Mouse (Mus musculus) liver, embryonic 12.5 days (tissue): Measurements from ENCODE around the gene Gm42674. TPM values are rescaled to one million over a fixed set of nuclear protein-coding genes. Genes with fewer than 3 reads are reported as not detected.

Experiments used
- ATAC-seq: fragments of 200-750 bp; cut with Nextera tagmentation; 2 replicates; pipeline ENCODE4 v1.8.0; 2017; ENCODE audit warnings: moderate number of reproducible peaks, mild to moderate bottlenecking, moderate library complexity
- H3K27ac ChIP-seq: fragments of 300-500 bp; sonication (generic); 2 replicates; pipeline ENCODE4 v1.5.1; 2016; ENCODE audit warnings: mild to moderate bottlenecking
- H3K27me3 ChIP-seq: fragments of 300-500 bp; sonication (generic); replicated peaks from 2 replicates; pipeline ENCODE4 v1.6.1; 2016; ENCODE audit warnings: mild to moderate bottlenecking, moderate library complexity
- H3K36me3 ChIP-seq: fragments of 300-500 bp; sonication (generic); 2 replicates; pipeline ENCODE4 v1.6.1; 2016; ENCODE audit warnings: mild to moderate bottlenecking, moderate library complexity
- H3K4me1 ChIP-seq: fragments of 300-500 bp; sonication (generic); 2 replicates; pipeline ENCODE4 v1.6.1; 2016
- H3K4me2 ChIP-seq: fragments of 300-500 bp; sonication (generic); 2 replicates; pipeline ENCODE4 v1.6.1; 2016; ENCODE audit warnings: mild to moderate bottlenecking, moderate library complexity
- H3K4me3 ChIP-seq: fragments of 300-500 bp; sonication (generic); 2 replicates; pipeline ENCODE4 v1.5.1; 2016; ENCODE audit warnings: mild to moderate bottlenecking, moderate library complexity
- H3K9ac ChIP-seq: fragments of 300-500 bp; sonication (generic); 2 replicates; pipeline ENCODE4 v1.6.1; 2016; ENCODE audit warnings: mild to moderate bottlenecking, moderate library complexity
- H3K9me3 ChIP-seq: fragments of 300-500 bp; sonication (generic); replicated peaks from 2 replicates; pipeline ENCODE4 v1.6.1; 2016; ENCODE audit warnings: mild to moderate bottlenecking, moderate library complexity
- WGBS: fragments of 180-500 bp; shearing (Covaris S2); methylation state at CpG from one replicate; pipeline ENCODE4 v1.1.7; 2016; ENCODE audit not compliant: insufficient replicate concordance; 5-methylcytosine and 5-hydroxymethylcytosine counted together
- polyA plus RNA-seq: library from polyadenylated mRNA; unstranded; fragments of >200 nt; fragmentation: Nextera tagmentation; extraction: Ambion mirVana; gene quantifications from 2 replicates; pipeline ENCODE4 v1.2.1, GENCODE M21; 2016

Gm42674 gene
- polyA plus RNA-seq, 1 experiment from 2014 or later: not detected

GRCm38 (mm10) chr3:90600036-90600435 lies 1.7 kb upstream of the Gm42674 start:
- ATAC-seq: no peak
- Histone ChIP-seq H3K4me3 (no peak overlapping the region), H3K4me2 (no peak overlapping the region), H3K9ac (no peak overlapping the region), H3K4me1 (0 out of 2 replicates have a peak, but pooled peaks cover 4% of the 10 kb centered on the region), H3K9me3 (no peaks in the 10 kb centered on the region), H3K36me3 (no peaks in the 10 kb centered on the region), H3K27me3 (no peaks in the 10 kb centered on the region), H3K27ac (no peak overlapping the region)
- 64% methylated on average over 6 of the region's 6 CpGs for WGBS

GRCm38 (mm10) chr3:90600458-90601195 lies 1.1 kb upstream of the Gm42674 start:
- Histone ChIP-seq H3K4me2 (no peak overlapping the region), H3K9me3 (no peaks in the 10 kb centered on the region), H3K27ac (no peak overlapping the region), H3K4me1 (0 out of 2 replicates have a peak, but pooled peaks cover 4% of the 10 kb centered on the region), H3K9ac (no peak overlapping the region), H3K36me3 (no peaks in the 10 kb centered on the region), H3K4me3 (no peak overlapping the region), H3K27me3 (no peaks in the 10 kb centered on the region)
- no peak for ATAC-seq
- 63% methylated on average over 8 of the region's 8 CpGs for WGBS

- 17% methylated on average over 3 of the region's 3 CpGs for WGBS
- Histone ChIP-seq H3K36me3 (no peaks in the 10 kb centered on the region), H3K4me2 (no peak within 1 kb of the TSS), H3K4me3 (no peak within 1 kb of the TSS), H3K27me3 (no peaks in the 10 kb centered on the region; the same call in 1 of the 2 replicates), H3K9ac (no peak within 1 kb of the TSS), H3K9me3 (no peaks in the 10 kb centered on the region), H3K27ac (no peak within 1 kb of the TSS), H3K4me1 (0 out of 2 replicates have a peak, but pooled peaks cover 4% of the 10 kb centered on the region)
- no peak for ATAC-seq
Observed at GRCm38 (mm10) chr3:90603623-90604022, 1.9 kb downstream of the Gm42674 start, which contains the start of gene S100a4. S100a4 (plus strand) TSS chr3:90603771.

DNA sequence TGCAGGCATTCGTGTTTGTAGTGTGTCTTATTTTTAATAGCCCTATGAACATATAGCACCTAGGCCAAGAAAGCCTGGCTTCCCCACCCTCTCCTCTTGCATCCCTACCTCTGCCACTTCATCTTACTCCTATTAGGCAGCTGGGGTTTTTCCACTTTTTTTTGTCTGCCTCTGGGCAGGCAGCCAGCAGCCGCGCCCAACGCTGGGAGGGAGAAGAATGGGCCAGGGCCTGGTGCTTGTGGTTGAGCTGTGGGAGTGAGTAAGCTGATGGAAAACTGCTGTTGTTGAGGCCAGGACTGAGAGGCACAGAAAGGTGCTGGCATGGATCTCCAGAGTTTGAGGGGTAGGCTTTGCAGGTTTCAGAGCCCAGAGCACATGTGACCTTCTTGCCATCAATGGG lies 2.7 kb downstream of the Gm42674 start:
- Histone ChIP-seq H3K9me3 (no peaks in the 10 kb centered on the region), H3K4me1 (0 out of 2 replicates have a peak, but pooled peaks cover 4% of the 10 kb centered on the region), H3K4me3 (no peak overlapping the region), H3K4me2 (no peak overlapping the region), H3K36me3 (no peaks in the 10 kb centered on the region), H3K27me3 (no peaks in the 10 kb centered on the region; the same call in 1 of the 2 replicates), H3K9ac (no peak overlapping the region), H3K27ac (no peak overlapping the region)
- no peak for ATAC-seq
- 44% methylated on average over 4 of the region's 4 CpGs for WGBS

- H3K36me3 ChIP-seq: no peaks in the 10 kb centered on the region
- no peak overlapping the region for H3K27ac ChIP-seq
- no peak overlapping the region for H3K4me3 ChIP-seq
- WGBS: 37% methylated on average over 3 of the region's 3 CpGs
- H3K4me2 ChIP-seq: no peak overlapping the region
- H3K27me3 ChIP-seq: no peaks in the 10 kb centered on the region; the same call in 1 of the 2 replicates
- no peaks in the 10 kb centered on the region for H3K9me3 ChIP-seq
- no peak overlapping the region for H3K9ac ChIP-seq
- no peak for ATAC-seq
- H3K4me1 ChIP-seq: 0 out of 2 replicates have a peak, but pooled peaks cover 4% of the 10 kb centered on the region
Observed at GRCm38 (mm10) chr3:90605049-90605448, 3.3 kb downstream of the Gm42674 start.

- Histone ChIP-seq H3K9ac (no peak overlapping the region), H3K4me2 (no peak overlapping the region), H3K27ac (no peak overlapping the region), H3K4me3 (no peak overlapping the region), H3K9me3 (no peaks in the 10 kb centered on the region), H3K36me3 (no peaks in the 10 kb centered on the region), H3K27me3 (no peaks in the 10 kb centered on the region; the same call in 1 of the 2 replicates), H3K4me1 (0 out of 2 replicates have a peak, but pooled peaks cover 4% of the 10 kb centered on the region)
- no peak for ATAC-seq
- 68% methylated on average over 2 of the region's 2 CpGs for WGBS
Observed at GRCm38 (mm10) chr3:90605736-90606135, 4.0 kb downstream of the Gm42674 start.

DNA sequence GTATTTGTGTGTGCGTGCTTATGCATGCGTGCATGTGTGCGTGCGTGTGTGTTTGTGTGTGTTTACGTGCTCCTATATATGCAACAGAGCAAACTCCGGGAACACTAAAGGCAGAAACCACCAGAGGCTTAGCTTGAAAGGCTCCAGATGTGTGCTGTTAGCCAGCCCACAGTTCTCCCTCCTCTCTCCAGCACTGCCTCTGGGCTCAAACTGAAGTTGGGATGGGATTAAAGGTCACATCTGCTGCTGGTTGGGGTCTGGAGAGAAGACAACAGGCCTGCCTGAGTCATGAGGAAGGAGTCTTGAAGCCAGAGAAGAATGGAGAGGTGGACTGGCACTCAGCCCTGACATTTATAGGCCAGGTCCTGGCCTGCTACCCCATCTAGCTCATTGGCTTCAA lies 4.5 kb downstream of the Gm42674 start:
- WGBS: 88% methylated on average over 6 of the region's 6 CpGs
- no peak for ATAC-seq

GRCm38 (mm10) chr3:90607361-90607760 lies 5.7 kb downstream of the Gm42674 start:
- 66% methylated on average over 3 of the region's 3 CpGs for WGBS
- Histone ChIP-seq H3K9ac (no peak overlapping the region), H3K9me3 (no peaks in the 10 kb centered on the region), H3K27ac (no peak overlapping the region), H3K4me3 (no peak overlapping the region), H3K4me2 (no peak overlapping the region), H3K36me3 (no peaks in the 10 kb centered on the region), H3K27me3 (no peaks in the 10 kb centered on the region; the same call in 1 of the 2 replicates), H3K4me1 (0 out of 2 replicates have a peak, but pooled peaks cover 4% of the 10 kb centered on the region)
- ATAC-seq: no peak

More for the DNA sequence above, 4.5 kb downstream of the Gm42674 start:
- H3K9ac ChIP-seq: no peak overlapping the region
- H3K4me3 ChIP-seq: no peak overlapping the region
- H3K4me1 ChIP-seq: 0 out of 2 replicates have a peak, but pooled peaks cover 4% of the 10 kb centered on the region
- no peaks in the 10 kb centered on the region for H3K36me3 ChIP-seq
- no peak overlapping the region for H3K4me2 ChIP-seq
- no peaks in the 10 kb centered on the region; the same call in 1 of the 2 replicates for H3K27me3 ChIP-seq
- no peak overlapping the region for H3K27ac ChIP-seq
- no peaks in the 10 kb centered on the region for H3K9me3 ChIP-seq

DNA sequence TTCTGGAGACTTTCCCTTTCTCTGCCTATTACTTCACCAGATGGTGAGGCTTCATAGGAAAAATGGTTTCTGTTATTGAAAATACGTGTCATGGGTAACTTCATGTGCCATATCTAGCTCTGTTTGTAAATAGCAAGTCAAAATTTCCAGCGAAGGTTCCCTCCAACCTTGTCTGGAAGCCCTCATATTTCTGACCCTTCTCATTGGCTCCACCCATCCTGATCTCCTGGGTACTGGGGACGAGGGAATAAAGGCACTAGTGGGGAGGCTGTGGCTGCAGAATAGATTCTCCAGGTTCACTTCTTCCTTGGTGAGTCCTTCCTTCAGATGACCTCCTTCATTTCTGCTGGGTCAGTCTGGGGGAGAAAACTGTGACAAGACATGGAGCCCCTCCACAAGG lies 6.5 kb downstream of the Gm42674 start, which contains the start of gene S100a5:
Gene S100a5, plus strand, starts transcription at position 301 of the 400 bp plus-strand sequence.
- Histone ChIP-seq H3K36me3 (no peaks in the 10 kb centered on the region), H3K27ac (no peak within 1 kb of the TSS), H3K4me3 (no peak within 1 kb of the TSS), H3K4me2 (no peak within 1 kb of the TSS), H3K9ac (no peak within 1 kb of the TSS), H3K9me3 (no peaks in the 10 kb centered on the region), H3K27me3 (peaks cover 6% of the 10 kb centered on the region; the same call in 1 of the 2 replicates), H3K4me1 (peaks cover 10% of the 10 kb centered on the region)
- no peak for ATAC-seq
- WGBS: 36% methylated on average over 3 of the region's 3 CpGs

DNA sequence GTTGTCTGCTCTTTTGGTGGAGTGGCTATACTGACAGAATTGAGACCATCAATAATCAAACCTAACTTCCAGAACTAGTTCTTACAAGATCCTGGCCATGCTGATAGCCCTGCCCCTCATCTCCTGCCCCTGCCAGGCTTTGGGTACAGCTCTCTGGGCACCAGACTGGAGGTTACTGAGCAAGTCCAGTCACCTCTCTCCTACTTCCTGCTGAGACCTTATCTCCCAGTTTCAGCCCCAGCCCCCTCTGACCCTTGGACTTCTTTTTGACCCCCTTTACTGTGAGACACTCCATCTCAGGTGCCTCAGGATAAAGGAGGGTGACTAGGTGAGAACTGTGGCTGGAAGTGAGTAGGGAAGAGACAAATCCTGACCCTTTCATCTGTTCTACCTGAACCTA lies 7.4 kb downstream of the Gm42674 start:
- no peak overlapping the region for H3K27ac ChIP-seq
- H3K27me3 ChIP-seq: peaks cover 14% of the 10 kb centered on the region; the same call in 1 of the 2 replicates
- no peak for ATAC-seq
- no peak overlapping the region for H3K9ac ChIP-seq
- H3K4me2 ChIP-seq: no peak overlapping the region
- peaks cover 7% of the 10 kb centered on the region for H3K4me1 ChIP-seq
- no peak overlapping the region for H3K4me3 ChIP-seq
- H3K9me3 ChIP-seq: no peaks in the 10 kb centered on the region
- H3K36me3 ChIP-seq: no peaks in the 10 kb centered on the region

GRCm38 (mm10) chr3:90611494-90611893 lies 9.8 kb downstream of the Gm42674 start:
- Histone ChIP-seq H3K9me3 (no peaks in the 10 kb centered on the region), H3K4me2 (no peak overlapping the region), H3K27ac (no peak overlapping the region), H3K9ac (no peak overlapping the region), H3K36me3 (no peaks in the 10 kb centered on the region), H3K4me3 (no peak overlapping the region), H3K27me3 (peaks cover 14% of the 10 kb centered on the region; the same call in 1 of the 2 replicates), H3K4me1 (peaks cover 7% of the 10 kb centered on the region)
- no peak for ATAC-seq
- WGBS: 68% methylated on average over 3 of the region's 3 CpGs

DNA sequence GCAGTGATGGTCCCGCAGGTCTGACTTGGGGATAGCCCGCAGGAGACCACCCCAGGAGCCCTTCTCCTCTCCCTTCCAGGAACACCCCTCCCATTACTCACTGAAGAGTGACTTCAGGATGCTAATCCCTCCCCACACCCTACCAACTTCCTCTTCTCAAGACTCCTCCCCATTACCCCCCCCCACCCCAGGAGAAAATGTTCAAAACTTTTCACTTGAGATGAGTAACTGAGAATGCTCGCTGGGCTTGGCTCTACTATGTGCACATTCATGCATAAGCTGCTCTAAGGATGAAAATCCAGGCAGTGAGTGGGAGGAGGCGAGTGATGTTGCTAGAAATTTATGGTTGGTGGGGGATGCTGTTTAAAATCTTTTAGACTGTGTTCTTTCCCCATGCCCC lies 10.4 kb downstream of the Gm42674 start:
- no peak for ATAC-seq
- Histone ChIP-seq H3K27ac (no peak overlapping the region), H3K9me3 (no peaks in the 10 kb centered on the region), H3K27me3 (peaks cover 14% of the 10 kb centered on the region; the same call in 1 of the 2 replicates), H3K36me3 (no peaks in the 10 kb centered on the region), H3K4me1 (peaks cover 7% of the 10 kb centered on the region), H3K4me3 (no peak overlapping the region), H3K4me2 (no peak overlapping the region), H3K9ac (no peak overlapping the region)
- WGBS: 32% methylated on average over 4 of the region's 4 CpGs
